Mouse (Mus musculus) G1E (cell line): Measurements from ENCODE around the gene Dennd1a.

Experiments used
- CTCF ChIP-seq: IDR thresholded peaks from 2 replicates; pipeline ENCODE4 v1.5.1; 2012; ENCODE audit warnings: low read depth, low read length, inconsistent platforms, mixed read lengths
- GATA1 ChIP-seq: IDR thresholded peaks from 2 replicates; pipeline ENCODE4 v1.6.1; 2012; ENCODE audit warnings: borderline replicate concordance, low read length, inconsistent platforms, mixed read lengths
- POLR2AphosphoS5 ChIP-seq: IDR thresholded peaks from 2 replicates; pipeline ENCODE4 v1.6.1; 2012; ENCODE audit warnings: low read depth, low read length, inconsistent platforms; ENCODE audit not compliant: insufficient replicate concordance
- TAL1 ChIP-seq: conservative IDR thresholded peaks from 2 replicates; pipeline ENCODE4 v1.6.1; 2012; ENCODE audit warnings: low read depth, low read length, inconsistent platforms, mixed read lengths

DNA sequence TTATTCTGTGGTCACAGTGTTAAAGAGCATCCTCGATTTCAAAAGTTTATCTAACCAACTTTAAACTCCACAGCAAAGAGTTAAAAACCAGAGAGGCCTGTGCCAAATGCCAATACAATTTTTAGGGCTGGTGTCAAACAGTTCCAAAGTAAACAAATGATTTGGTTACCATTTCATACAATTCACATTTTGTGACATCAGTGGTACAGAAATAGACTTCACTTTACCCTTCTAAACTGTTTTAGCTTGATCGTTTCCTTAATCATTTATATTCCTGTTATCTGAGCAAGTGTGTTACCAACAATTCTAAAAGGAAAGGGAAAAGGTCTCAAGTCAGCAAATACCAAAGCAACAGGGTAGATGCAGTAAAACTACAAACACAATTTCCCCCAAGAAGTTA is 145.0 kb downstream of the Dennd1a start:
- TF ChIP-seq CTCF (no peak), TAL1 (no peak), GATA1 (no peak), POLR2AphosphoS5 (no peak)
